Mouse (Mus musculus) left cerebral cortex, adult 11 months (tissue): ENCODE measurements around the gene AC124108.1.
A peak's percentile ranks its signal among the peaks of the same experiment; 100 is the strongest.

Experiments used
- DNase-seq: peaks from one replicate; pipeline ENCODE4 v3.0.0; 2022; ENCODE audit warnings: low spot score

AC124108.1 gene

DNA sequence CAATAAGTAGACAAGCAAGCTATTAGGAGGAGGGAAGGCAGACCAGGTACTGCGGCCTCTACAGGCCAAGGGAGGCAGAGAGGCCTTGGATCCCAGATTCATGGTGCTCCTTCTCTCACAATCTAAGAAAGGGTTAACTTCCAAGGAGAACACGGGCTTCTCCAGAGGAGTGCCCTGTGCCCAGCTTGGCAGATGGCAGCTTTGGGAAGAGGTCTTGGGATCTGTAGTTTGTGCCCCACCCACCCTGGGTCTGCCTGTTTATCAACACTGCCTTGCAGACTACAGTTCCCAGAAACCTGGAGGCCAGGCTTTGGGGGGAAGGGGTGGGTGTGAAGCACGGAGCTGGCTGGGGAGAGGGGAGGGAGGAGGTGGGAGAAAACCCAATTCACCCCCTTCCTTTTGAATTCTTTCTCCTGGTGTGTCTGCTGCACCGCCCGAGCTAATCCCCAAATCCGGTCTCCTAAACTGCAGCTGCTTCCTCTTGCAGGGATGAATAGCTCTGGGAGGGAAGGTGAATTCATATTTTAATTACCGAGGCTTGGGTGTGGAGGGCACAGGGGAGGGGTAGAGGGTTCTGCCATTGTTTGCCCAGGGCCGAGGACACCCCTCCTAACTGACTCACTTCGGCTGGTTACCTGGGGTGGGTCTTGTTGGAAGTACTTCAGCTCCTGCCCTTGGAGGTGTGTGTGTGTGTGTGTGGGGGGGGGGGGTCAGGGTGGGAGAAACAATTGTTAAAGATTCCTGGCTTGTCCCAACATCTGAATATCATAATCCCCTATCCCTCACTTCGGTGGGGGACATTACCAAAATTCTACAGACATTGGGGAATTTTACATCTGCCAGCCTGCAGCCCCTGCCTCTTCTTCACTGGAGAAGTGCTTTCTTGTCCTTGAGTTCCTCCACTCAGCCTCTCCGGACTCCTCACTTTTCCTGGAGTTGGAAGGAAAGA, 9.6 kb downstream of the AC124108.1 start:
- DNase-seq = peak; percentile 80

DNA sequence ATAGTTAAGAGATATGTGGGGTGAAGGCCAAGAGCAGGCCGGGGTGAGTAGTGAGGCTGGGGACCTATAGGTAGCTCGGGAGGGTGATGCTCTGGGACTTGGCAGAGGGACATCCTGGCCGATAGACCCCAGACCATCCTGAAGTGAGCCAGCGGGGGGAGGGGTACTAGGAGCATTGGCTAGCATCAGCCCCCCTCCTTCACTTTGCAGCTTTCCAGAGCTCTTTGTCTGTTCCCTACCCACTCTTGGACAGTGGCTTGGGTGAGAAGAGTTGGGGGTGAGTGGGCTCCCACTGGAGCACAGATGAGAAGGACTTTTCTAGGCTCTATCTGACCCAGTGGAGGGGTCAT, 10.2 kb downstream of the AC124108.1 start:
- DNase-seq = no peak

DNA sequence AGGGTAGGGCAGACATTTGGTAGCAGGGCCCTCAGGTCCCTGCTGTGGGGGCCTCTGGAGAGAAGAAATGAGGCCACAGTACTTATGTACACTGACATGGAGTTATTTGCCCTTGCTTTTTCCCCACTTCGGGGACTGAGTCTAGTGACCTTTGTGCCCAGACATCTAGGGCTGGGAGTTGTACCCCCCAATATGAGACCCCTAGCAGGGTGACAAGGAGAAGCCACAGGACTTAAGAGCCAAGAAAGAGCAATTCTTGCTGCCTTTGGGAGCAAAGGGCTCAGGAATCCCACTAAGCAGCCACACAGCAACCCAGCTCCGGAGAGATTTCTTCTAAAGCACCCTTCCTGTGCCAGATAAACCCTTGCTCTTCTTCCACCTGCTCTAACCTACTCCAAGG, 10.7 kb downstream of the AC124108.1 start:
- no peak for DNase-seq

DNA sequence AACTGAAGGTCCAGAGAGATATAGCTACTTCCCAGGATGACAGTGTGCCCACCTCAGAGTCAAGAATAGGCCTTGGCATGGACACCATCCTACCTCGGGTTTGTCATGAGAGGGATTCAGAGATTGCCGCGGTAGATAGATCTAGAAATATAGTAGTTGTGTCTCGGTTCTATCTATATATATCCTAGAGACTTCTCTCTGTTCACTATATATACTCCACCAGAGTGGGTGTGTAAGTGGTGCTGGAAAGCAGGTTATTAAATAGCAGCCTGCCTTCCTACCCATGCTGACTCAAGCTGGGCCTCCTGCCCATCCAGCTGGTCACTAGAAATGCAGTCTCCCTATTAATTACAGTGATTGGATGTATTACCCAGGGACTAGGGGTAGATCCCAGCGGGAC, 11.5 kb downstream of the AC124108.1 start:
- DNase-seq = peak; percentile 60

DNA sequence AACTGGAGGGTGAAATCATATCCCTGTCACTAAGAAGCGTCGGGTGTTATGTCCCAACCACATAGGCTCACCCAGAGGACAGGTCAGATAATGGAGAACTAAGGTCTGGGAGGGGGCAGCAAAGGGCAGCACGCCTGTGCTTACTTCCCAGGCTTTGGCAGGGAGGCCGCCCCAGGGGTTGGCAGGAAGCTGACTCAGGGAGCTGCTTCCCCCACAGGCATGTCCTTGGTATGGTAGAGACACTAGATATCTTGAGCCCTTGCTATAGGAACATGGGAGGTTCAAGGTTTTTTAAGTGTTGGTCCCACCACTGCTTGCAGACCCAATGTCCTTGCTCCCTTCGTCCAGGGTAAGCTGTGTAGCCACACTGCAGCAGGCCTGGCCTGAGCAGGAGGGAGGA, 14.7 kb downstream of the AC124108.1 start:
- DNase-seq = no peak

DNA sequence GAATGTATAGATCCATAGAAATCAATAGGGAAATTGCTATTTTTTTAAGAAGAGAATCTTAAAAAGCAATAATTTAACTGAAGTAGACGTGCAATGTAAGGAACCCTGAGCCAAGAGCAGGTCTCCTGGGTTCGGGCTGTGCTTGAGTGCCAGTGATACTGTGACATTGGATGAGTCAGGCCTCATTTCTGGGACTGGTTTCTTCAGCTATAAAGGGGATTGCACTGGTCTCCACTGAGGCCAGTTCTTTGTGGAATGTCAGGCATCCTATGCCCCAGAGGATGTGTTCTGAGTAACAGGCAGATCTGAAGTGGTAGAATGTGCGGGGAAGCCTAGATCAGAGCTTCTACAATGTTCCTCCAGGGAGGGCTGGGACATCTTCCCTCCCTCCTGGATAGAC, 15.6 kb downstream of the AC124108.1 start:
- no peak for DNase-seq

DNA sequence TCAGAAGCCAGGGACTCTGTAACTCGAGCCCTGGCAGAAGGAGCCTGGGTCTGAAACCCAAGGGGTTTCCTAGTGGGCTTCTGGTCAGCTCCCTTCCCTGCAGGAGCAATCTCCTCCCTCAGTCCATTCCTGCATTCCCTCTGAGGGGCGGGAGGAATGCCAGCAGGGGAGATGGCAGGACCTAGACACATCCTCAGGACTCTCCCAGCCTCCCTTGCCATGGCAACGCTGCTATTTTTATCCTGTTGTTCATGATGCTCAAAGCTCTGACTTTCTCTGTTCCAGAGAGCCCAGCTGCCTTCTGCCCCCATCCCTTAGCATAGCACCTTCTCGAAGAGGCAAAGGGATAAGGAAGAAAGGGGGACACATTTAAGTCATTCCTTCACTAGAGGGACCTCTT, 16.9 kb downstream of the AC124108.1 start:
- DNase-seq = peak; percentile 69

DNA sequence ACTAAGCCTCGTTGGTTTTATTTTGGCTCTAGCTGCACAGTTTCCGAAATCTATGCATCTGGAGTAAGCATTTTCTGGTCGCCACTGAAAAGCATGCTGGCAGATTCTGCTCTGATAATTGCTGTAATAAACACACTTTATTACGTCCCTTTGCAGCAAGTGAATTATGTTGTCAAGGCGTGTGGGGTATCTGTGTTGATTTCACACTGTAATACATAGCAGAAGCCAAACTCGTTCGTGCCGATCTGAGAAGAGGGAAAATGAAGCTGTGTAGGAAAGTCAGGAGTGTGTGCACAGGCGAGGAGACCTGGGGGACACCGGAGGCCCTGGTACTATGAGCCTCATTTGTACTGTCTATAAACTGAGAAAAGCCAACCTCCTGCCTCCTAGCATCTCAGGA, 18.1 kb downstream of the AC124108.1 start:
- DNase-seq = no peak

DNA sequence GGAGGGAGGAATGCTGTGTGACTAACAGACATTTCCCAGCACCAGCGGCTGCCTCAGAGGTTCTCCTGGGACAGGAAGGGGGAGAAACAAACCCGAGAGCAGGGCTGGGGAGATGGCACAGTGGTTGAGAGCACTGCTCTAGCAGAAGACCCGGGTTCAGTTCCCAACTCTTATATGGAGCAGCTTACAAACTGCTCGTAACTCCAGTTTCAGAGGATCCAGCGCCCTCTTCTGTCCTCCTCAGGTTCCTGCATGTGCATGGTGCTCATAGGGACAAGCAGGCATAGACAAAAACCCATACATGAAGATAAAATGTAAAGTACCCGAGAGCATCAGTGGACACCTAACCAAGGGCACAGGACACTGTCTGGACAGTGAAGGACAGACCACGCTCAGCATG, 19.7 kb downstream of the AC124108.1 start:
- DNase-seq = no peak

DNA sequence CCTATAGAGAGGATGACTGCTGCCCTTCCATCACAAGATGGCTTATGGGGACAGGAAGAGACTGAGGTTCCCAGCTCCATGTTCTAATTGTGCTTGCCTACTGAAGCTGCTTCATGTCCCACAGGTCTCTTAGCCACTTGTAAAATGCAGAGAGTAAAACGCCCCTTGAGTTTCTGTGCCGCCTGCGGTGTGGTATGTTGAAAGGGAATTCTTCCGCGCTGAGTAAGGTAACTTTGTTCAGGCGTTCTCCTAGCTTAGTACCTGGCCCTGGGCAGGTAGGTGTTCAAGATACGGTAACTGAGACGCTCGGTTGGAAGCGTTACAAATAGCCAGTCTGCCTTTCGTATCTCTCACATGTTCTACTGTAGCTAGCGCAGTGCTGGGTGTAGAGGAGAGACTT, 20.4 kb downstream of the AC124108.1 start:
- no peak for DNase-seq

DNA sequence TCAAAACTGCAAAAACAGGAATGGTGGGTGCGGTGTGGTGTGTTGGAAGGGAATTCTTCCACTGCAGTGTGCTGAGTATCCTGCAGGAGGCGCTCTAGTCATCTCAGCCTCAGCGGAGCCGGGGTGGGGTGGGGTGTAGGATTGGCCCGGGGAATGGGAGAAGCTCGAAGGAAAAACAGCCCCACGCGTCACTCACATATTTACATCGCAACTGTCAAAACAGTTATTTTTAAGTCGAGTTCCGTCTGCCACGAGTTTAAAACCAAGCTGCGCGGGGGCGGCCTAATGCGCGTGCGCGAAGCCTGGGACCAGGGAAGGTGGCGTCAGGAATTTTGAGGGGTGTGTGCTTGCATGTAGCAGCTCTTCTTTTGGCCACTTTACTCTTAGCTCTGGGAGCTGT, 21.0 kb downstream of the AC124108.1 start:
- peak; percentile 78 for DNase-seq

DNA sequence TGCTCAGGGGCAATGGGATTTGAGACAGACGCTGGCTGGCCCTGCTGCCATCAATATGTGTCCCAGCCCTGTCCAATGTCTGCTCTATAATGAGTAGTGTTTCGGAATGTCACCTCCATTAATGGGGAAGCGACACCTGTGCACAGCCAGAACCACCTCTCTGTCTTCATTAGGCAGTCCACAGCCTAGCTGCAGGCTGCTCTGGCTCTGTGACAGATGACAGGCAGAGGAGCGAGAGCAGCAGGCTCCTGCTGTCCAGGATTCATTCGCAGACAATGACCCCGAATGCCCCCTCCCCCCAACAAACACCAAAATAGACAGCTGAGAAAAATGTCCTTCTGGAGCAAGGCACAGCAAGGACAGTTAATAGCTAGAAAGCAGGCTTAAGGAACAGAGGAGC, 21.8 kb downstream of the AC124108.1 start:
- no peak for DNase-seq

DNA sequence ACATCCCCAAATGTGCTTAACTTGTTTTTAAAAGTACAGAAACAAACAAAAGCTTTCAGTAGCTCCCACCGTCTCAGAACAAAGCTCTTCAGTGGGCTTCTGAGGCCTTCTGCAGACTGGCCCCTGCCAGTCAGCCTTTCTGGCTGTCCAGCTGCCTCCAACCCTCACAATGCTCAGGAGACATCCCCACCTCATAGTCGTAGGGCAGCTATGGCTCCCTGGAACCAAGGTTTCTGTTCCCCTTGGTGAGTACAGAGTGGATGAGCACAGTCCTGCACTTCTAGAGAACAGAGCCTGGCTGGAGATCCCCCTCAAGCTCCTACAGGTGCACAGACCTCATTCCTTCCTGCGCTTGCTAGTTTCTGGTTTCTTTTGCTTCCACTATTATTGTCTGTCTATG, 25.0 kb downstream of the AC124108.1 start:
- DNase-seq = no peak

DNA sequence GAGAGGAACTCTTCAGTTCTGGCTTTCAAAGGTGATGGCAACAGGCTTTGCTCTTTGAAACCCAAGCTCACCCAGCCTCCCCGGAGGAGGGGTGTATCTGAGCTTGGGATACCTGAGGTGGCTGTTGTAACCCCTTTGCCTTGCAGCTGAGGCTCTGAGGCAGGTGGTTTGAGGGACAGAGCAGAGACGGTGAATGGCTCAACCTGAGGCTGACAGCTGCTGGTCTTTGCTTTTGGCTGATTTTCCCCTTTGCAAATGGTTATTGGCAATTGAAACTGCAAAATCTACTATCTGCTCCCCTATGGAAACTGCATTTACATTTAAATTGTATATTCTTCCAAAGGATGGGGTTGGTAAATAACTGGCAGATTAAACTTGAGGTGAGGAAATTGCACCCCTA, 30.4 kb downstream of the AC124108.1 start:
- no peak for DNase-seq

DNA sequence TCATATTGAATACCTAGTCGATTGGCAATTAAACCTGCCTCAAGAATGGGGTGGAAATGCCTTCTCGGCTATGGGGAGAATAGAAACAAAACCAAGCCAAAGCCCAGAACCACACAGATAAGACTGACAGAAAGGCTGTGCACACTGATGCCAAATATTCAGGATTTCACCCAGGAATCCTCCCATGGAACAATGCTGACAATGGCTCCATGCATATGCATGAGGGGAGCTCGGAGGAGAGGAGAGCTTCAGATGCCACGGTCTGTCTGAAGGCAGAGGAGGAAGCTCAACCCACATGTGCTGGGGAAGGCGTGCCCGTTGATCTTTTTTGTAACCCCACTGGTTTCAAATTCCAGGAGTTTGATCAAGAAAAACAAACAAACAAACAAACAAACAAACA, 30.9 kb downstream of the AC124108.1 start:
- no peak for DNase-seq

DNA sequence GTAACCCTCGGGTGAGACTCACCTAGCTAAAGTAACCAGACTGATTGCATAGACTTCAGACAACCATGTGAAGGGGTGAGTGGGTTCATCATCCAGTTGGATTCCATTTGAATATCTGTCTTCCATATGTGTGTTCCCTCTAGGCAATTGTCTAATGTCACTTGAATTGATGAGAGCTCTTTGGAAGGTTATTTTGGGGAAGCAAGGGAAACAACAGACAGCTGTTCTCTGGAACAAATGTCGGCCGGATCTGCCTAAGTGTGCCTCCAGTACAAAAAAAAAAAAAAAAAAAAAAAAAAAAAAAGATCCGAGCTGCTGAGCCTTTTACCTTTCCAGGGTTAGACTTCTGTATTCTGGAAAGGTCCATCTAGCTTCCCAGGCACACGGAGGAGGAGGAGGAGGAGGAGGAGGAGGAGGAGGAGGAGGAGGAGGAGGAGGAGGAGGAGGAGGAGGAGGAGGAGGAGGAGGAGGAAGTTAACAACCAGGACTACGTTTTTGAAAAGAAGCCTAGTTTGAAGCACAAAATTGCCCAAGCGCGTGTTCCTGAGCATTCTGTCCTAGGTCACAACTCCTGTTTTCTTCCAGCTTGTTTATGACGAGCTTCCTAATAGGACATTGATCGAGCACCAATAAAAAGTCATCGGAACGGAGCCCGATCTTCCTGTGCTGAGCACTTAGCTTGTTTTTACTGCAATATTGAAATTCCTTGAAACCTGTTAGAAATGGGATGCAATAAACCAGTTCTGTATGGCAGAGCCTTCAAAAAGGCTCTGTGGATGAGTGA, 35.2 kb downstream of the AC124108.1 start:
- DNase-seq = no peak

DNA sequence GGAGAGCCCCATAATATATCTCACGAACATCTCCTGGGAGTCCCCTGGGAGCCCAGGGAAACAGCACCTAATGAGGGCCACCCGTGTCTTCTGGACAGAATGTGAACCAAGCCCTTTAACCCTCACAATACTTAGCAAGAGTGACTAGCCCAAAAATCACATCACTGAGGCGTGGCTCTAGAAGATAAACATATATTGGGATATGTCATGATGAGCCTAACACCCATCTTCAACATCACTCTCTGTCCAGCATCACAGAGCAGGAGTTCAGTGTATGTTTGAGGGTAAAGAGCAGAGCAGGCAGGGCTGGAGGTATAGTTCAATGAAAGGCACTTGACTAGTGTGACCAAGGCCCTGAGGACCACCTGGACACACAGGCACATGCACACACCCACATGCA, 38.4 kb downstream of the AC124108.1 start, which contains the start of gene Gm10188:
Gm10188 (minus strand) TSS at position 101 of the 400 bp plus-strand sequence.
- no peak for DNase-seq

DNA sequence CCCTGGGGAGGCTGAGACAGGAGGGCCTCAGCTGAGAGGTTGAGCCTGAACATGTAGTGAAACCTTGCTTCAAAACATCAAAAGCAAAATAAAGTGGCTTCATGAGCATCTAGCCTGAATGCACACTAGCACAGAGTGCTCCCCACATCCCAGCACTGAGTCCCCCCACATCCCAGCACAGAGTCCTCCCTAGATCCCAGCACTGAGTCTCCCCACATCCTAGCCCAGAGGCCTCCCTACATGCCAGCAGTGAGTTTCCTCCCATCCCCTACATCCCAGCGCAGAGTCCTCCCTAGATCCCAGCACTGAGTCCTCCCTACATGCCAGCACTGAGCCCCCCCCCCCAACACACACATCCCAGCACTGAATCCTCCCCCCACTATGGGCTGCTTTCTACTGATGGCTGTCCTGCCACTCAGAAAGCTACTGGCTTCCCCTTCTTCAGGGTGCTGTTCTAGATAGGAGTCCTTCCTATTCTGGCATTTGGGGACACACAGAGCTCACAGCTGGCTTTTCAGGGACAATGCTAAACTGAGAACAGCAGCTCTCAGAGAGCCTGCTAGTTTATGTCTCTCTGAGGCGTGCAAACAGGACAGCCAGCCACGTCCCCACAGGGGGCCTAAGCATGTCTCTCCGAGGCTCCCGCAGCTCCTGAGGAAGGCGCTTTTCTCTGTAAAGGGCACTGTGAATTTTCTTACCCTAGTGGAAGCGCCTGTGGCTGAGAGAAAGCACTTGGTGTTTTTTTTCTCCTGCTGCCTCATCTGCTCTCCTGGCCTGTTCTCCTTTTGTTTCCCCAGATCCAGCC, 40.4 kb downstream of the AC124108.1 start:
- DNase-seq = no peak

DNA sequence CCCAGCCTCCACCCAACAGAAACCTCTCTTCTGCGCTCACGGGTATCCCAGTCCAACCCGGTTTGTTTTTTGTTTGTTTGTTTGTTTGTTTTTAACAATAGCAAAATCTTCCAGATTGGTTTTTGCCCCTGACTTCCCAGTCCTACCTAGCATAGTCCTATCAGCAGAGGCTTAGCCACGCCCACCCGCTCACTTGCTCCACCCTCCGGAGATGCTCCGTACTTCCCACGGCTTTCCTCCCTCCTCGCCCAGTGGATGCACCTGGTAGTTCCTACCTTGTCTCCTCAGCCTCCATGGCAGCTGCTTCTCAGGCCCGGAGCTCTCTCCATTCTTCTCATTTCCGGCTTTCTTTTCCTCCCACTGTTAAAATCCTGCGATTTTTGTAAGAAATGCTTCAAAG, 42.3 kb downstream of the AC124108.1 start:
- no peak for DNase-seq

DNA sequence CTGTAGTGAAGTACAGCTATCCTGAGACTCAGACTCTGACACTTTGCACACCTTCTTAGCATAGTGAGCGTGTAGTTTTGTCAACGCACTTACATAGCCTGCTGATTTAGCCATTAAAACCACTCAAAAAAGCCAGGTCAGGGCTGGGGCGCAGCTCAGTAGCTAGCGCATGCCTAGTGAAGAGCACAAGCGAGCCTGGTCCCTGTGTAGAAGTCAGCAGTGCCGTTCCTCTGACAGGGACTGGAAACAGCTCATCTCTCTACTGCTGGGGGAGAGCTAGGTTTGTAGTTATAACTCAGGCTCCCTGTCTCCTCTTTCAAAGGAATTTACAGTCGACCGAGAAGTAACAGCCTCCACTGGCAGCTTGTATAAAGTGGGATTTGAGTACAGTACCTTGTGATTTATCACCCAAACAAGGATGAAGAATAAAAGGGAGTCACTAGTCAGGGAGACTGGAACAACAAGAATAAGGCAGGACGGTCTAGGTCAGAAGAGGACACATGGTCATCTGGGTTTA, 43.6 kb downstream of the AC124108.1 start:
- no peak for DNase-seq

DNA sequence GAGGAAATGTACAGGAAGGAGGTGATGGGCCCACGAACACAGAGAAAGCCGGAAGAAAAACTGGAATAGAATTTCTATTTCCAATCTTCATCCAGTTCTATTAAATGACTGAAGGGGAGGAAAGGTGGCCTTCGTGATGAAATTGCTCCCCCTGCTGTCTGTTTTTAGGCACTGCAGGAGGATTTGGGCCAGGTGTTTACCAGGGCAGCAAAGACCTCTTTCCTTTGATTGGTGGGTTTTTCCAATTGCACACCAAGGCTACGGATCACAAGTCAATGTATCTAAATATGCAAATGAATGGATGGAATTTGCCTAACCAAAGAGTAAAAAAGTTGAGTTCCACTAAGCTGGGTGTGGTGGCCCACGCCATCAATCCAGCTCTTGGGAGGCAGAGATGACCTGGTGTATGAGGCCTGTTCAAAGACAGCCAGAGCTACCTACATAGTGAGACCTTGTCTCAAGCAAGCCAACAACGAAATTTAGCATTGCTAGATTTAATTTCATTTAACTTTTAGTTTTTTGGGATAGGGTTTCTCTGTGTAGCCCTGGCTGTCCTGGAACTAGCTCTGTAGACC, 46.4 kb downstream of the AC124108.1 start:
- peak; percentile 31 for DNase-seq

DNA sequence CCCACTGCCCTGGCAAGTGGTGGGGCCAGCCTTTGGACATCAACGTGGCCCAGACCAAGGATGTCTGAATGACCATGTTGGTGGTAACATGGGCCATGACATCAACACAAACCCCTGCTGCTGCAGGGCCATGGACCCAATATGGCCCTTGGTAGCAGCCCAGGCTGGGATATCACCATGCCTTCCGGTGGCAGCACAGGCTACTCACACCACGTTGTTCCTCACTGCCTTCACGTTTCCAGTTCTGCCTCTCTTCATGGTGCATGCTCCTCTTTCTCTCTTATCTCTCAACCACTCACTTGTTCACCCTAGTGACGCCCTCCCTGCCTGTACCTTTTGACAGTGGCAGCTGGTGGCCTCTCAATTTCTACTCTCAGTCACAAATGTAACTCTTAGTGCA, 53.8 kb downstream of the AC124108.1 start:
- no peak for DNase-seq
